Mouse (Mus musculus) MN1 (cell line): ENCODE results near the gene H2-M10.2.

Experiments used
- DNase-seq: peaks from one replicate; pipeline ENCODE4 v3.0.0-alpha.2; 2016; ENCODE audit warnings: low spot score

Gene H2-M10.2

DNA sequence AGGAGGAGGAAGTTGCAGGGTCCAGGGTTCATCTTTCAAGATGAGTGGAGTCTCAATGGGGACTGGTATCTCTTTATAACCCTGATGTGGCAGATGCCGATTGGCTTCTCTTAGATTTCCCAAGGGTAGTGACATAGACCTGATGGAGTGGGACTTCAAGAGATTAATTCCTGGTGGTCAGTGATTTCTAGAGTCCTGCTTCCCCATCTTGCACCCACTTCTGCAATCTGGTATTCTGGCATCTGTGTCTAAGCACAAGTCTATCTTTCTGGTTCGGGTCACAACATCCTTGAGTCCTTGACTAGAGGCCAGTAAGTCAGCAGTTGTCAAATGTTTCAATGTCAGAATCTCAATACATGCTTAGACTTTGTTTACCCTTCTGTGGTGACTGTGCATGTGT is at the start of gene H2-M10.2:
TSS of gene H2-M10.2 (minus strand) at position 101 of the 400 bp plus-strand sequence.
- no peak for DNase-seq

DNA sequence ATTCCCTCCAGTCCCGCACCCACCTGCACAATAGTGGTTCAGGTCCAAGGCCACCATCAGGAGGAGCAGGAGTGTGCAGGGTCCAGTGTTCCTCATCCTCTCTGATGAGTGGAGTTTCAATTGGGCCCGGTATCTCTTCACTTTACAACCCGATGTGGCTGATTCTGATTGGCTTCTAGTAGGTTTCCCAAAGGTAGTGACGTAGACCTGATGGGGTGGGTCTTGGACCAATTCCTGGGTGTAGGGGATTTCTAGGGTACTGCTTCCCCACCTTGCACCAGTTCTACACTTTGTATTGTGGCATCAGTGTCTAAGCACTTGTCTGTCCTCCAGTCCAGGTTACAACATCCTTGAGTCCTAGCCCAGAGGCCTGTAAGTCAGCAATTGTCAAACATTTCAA is 39.8 kb upstream of the H2-M10.2 start, which contains the start of gene H2-M10.1:
TSS of gene H2-M10.1 (minus strand) at position 101 of the 400 bp plus-strand sequence.
- no peak for DNase-seq

DNA sequence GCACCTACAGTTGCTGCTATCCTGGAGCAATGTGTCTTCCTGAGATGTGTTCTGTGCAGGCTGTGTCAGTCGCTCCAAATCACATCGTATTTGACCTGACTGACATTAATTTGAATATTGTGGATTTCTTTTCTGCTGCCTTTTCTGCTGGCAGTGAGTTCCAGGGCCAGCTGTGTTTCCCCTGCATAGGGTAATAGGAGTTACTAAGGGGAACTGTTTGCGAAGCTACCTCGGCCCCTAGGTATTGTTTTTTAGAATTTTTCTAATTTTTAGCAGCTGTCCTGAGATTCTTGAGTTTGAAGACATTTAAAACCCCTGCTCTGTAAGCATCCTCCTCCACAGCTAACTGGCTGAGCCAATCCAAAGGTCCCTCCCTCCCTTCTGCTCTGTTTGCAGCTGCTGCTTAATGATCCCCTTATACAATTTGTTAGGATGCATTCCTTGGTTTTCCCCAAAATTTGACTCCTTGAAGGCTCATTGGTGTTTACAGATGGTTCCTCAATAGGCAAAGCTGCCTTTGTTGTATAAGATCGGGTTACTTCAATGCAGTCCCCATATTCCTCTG is 29.5 kb upstream of the H2-M10.2 start:
- no peak for DNase-seq

DNA sequence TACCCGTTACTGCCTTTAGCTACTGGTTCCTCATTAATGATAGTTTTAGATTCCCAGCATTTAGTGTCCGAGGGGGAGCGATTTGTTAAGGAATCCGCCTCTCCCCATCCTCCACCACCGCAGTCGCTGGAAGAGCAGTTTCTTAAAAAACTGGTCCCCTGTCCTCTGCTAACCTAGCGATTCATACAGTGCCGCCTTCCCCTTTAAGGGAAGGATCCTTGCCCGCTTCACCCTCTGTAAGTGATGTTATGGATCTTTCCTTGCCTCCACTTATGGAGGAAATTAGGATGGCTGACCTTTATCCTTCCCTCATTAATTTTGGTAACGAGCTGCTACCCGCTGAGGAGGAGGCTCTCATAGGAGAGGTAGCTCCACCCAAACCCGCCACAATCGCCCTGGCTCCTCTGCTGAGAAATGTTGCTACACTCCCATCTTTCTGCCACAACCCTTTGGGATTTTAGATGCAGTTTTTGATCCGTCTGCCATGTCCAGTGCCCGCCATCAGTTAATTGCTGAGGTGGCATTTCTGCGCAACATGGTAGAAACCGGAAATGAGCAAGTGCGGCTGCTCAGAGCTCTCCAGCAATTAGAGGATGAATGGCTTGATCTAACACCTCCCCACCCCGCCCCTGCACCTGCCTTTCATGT is 28.9 kb upstream of the H2-M10.2 start:
- peak; percentile 73 for DNase-seq

DNA sequence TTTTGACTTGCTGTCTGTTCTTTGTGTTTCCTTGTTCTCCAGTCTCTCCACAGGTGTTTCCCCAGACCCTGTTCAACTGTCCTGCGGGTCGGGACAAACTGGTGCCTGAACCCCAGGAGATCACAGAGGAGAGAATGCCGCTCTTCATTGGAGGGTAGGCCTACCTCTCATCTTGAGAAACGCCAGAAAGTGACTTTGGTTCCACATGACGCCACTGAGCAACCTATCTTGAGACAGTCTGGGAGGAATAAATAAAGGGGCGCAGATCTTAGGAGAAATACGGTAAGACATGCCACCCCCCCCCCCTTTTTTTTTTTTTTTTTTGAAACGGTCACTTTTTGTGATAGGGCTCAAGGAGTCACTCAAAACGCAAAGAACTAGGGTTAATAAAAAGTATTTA is 28.2 kb upstream of the H2-M10.2 start:
- peak; percentile 62 for DNase-seq

DNA sequence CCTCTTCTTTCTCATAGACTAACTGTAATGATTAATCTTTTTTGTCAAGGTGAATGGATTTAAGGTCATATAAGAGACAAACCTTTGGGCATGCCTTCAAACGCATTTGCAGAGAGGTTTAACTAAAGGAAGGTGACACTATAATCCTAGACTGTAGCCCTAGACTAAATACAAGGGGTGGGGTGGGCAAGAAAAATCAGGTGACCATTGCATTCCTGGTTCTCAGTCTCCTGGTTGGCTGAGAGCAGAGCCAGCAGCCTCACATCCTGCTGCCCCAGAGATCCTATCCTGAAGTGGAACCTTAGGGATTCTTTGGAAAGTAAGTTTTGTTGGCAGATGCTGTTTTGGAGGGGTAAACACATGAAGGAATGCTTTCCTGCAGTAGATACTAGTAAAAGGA is 23.0 kb upstream of the H2-M10.2 start:
- DNase-seq: no peak

DNA sequence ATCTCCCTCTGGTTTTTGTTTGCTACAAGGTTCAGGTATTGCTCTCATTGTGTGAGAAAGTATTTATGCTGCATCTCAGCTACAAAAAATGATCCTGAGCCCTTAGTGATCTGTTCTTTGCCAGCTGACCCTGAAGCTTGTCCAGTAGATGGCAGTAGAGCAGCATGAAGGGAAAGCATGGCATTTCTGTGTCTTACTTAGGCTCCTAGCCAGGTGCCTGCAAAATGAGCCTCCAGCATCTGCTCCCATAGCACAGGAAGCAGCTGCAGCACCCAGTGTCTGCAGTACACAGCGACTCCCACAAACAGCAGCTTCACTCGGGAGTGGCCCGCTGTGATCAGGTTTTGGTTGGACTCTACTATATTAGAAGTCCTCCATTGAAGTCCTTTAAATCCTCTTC is 22.6 kb upstream of the H2-M10.2 start:
- DNase-seq: peak; percentile 86

DNA sequence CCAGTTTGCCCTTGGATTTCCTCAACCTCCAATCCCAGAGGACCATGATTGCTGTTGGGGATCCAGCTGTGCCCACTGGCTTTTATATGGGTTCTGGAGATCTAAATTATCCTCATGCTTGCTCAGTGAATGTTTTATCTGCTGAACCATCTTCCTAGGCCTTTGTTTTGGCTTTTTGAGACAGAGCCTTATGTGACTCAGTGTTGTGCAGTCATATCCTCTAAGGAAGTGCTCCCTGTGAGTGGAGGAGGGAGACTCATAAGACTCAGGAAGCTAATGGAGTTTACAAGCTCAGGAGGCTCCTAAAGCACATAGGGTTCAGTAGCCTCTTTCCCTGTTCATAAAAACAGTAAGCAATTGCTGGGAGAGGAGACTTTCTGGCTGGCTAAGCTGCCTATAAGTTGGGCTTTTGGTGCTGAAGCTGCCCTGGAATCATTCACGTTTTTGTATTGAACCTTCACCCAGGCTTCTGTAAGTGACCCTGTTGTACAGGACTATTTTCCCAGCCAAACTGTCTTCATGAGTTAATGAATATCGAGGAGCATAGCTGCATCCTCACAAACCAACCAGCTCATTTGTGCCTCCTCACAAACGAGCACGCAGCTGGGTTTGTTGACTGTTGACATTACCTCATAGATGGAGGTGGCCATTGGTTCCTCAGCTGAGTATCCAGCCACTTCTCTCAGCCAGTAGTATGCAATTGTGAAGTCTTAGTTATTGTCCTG is 4.6 kb downstream of the H2-M10.2 start:
- DNase-seq: no peak

DNA sequence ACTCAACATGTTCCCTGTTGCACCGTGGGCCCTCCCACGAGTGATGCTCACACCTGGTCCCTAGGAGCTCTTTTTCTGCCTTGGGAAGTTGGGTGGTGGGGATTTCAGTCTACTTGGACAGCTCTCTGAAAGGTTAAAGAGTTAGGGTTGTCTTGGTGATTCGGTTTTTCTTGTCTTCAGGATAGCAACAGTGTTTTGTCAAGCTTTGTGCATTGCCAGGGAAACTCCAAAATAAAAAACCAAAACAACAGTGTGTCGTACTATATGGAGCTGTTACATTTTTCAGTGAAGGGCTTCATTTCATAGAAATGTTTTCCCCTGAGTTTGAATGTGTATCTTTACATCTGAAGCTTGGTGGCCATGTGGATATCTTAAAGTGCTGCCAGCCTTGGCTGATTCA is 11.5 kb downstream of the H2-M10.2 start:
- no peak for DNase-seq

DNA sequence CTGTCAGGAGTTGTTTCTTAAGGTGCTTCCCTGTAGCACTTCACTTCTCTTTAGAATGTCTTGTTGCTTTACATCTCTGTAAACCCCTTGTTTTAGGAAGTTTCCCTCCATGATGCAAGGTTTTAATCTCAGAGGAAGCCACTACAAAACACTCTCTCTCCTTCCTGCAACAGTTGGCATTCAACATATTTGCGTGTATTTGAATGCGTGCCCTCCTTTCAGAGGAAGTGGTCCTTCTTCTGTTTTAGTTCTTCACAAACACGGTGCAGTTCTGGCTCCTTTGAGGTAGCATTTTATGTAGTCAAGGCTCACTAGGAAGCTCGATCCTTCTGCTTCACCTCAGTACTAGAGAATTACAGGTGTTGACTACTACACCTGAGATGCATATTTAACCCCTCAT is 12.5 kb downstream of the H2-M10.2 start:
- DNase-seq: no peak

DNA sequence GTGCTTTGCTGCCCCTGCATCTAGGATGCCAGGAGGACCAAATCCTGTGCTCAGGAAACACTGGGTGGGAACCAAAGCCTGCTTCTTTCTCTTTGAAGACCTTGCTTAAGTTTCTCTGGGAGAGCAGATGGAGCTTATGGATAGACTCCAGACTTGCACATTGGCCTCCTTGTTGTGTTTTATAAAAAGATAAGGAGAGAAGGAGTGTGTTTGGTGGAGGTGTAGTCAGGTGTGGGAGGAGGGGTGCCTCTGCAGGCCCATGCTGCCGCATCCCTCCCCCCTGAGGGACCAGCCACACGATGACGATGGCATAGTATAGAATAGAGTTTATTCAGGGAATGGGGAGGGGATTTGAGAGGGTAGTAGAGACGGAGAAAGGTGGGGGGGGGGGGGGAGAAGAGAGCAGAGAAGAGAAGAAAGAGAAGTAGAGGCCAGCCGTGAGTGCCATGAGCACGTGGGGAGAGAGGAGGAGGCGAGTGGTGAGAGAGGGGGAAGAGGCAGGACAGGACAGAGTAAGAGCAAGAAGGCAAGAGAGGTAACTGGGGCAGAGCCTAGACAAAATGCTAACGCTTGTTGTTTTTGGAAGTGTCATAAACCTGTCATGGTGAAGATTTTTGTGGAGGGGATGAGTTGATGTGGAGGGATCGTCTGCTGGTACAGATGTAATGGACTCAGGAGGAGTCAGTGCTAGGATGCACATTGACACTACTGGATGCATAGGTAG is 13.5 kb downstream of the H2-M10.2 start:
- DNase-seq: no peak

DNA sequence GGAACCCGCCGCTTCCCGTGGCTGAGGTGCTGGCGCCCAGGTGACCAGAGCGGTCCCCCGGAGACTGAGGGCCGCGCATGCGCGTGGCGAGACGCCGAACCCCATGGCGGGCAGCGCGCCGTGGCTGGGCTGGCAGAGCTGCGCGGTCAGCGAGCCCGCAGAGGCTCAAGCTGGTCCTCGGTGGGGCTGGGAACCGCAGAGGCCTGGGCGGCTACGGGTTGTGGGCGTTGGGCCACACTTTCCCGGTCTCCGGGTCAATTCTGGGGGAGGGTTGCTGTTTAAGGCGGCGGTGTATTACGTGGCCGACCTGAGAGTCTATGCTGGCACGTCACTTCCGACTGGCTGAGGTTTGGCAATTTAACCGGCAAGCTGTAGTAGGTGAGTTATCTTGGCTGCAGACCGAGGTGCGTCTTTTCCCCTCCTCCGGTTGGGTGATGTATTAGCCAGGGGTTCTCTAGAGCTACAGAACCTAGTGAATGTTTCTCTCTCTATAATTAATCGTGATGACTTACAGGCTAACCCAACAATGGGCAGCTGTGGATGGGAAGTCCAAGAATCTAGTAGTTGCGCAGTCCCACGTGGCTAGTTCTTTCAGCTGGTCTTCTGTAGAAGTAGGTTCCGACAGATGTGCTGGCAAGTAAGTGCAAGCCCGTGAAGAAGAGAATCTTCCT is 14.6 kb downstream of the H2-M10.2 start, which contains the start of gene Trim39:
TSS of gene Trim39 (minus strand) at position 662 of the 671 bp plus-strand sequence.
- peak; percentile 83 for DNase-seq

DNA sequence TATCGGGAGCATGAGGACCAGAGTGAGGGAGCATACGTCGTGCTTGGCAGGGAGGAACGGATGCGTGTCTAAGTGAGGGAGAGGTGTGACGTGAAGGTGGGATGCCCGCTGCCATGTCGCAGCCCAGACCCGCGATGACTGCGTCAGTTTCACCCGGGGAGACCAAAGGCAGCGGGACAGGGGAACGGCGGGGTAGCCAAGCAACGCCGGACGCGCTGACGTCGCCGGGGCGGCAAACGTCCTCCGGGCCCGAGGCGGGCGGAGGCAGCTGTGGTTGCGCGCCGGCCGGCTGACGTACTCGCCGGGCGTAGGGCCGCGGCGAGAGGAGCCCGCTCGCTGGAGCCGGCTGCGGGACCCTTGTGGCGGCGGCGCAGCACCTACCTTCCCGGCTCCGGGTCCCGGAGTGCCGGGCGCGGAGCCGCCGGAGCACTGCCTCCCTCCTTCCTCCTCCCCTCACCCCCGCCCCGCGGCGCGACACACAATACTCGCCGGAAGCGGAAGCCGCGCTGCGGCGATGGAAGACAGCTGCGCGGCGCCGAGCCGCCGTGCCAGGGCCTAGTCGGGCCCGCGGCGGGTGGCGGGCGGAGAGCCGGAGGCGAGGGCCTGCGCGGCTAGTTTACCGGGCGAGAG is 15.2 kb downstream of the H2-M10.2 start:
- DNase-seq: peak; percentile 91

DNA sequence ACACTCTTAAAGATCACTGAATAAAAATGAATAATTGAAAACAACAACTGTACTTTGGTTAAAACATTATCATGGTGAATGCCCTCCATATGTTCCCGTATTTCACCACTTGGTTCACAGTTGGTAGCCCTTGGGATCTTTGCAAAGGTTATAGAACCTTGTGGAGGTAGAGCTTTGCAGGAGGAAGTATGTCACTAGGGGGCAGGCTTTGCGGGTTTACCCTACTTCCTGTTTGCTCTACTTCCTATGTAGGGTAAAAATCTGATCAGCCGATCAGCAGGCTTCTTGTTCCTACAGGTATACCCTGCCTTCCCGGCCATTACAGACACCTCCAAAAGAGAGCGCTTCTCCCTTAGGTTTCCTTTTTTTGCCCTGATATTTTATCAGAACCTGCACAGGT is 20.5 kb downstream of the H2-M10.2 start:
- no peak for DNase-seq

DNA sequence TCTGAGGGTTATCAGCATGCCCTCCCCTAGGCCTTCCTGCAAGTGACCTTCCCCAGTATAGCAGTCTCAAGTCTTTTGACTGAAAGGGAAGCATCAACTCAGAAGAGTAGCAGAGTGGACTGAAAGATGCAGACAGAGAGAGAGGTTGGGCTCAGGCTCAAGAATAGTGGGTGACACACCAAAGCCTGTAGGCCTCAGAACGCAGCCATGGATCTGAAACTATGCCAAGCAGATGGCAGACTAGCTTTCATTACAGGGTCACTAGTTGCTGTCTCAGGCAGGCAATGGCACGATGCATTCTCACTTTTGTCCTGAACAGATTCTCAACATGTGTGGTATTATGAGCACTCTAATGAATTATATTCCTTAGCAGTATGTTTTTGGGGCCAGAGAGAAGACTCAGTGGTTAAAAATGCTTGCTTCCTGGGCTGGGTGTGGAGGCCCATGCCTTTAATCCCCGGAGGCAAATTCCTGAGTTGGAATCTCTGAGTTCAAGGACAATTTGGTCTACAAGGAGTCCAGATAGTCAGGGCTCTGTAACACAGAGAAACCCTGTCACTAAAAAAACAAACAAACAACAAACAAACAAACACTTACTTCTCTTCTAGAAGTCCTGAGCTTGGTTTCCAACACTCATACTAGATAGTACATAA is 21.9 kb downstream of the H2-M10.2 start:
- DNase-seq: no peak

DNA sequence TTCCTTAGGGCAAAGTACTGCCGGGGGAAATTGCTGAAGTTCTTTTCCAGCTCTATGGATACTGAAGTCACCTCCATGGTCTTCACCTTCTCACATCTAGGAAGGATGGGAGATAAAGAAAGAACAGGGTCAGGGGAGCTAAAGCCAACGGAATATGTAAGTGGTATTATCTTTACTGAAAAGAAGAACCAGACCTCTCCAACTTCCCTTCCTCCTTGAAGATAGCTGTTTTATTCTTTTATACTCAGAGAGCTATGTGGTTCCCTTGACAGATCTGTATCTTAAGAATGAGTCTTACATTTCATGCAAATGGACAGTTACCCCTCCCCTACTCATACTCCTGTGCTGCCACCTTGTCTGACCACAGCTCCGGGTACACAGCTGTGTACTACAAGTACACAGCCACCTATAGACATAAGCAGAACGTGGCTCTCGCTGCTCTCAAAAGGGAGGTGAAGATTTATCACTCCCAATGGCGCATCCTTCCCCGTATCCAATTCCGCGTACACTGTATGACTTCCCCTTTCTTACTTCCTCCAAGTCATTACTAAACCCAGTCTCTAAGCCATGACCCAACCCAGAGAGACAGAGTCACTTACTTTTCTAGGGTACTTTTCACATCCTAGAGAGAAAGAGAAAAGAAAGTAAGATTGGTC is 24.7 kb downstream of the H2-M10.2 start:
- DNase-seq: no peak

DNA sequence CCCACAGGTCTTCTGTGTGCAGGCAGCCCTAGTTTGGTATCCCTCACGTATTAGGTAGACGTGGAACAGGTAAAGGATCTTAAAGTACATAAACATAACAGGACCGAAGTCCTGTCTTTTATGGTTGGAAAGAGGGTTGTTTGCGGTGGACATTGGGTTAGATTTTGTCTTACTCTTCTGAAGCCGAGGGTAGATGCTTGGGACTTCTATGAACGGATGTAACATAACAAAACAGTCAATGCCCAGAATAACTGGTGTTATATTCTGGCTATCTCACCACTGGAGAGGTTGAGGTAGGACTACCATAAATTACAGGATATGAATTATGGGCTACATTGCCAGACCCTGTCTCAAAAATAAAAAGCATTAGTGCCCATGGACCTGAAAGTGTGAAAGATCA is 28.3 kb downstream of the H2-M10.2 start, which contains the start of gene Rpp21:
TSS of gene Rpp21 (minus strand) at position 101 of the 400 bp plus-strand sequence.
- DNase-seq: no peak

DNA sequence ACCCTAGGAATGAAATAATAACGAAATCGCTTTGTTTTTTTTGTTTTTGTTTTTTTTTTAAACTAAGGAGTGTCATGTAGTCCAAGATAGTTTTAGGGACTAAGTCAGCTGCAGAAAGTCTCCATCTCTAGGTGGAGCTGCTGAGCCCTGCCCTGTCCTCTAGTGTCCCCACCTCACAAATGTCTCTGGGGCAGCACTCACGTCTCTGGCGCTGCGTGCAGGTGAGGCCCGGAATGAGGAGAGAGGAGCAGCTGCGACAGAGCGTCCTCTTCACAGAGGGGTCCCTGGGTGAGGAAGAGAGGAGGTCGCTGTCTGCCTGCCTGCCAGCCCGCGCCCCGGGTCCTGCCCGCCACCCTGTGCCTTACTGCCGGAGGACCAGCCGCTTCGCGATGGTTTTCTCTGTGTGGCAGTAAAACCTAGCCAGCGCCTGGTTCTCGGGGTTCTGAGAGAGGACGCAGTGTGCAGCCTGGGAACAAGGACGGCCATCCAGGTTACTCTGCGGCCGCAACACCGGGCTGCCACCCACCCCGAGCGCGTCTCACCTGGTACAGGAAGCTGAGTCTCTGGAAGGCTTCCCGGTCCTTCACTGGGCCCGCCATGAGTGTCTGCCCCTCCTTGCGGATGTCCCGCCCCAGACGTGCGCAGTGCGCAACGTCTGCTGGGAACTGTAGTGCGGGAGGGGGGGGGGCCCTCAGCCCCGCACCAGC is 28.9 kb downstream of the H2-M10.2 start:
- peak; percentile 69 for DNase-seq

DNA sequence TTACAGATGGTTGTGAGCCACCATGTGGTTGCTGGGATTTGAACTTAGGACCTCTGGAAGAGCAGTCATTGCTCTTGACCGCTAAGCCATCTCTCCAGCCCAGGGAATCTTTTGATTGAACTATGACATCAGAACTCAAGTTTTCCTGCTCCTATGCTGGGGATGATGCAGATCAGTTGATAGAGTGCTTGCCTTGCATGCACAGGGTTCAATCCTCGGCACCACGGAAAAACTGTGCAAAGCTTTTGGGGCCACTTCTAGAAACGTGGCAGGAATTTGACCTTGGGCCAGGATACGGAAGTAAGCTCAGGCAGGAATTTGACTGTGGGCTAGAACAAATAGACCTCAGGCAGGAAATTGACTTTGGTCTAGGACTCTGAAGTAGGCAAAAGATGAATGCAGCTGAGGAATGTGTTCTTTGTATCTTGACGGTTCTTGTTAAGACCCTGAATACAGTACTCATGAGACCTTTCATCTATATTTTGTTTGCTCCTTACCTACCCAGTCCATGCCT is 33.1 kb downstream of the H2-M10.2 start:
- DNase-seq: no peak
